Mouse (Mus musculus) forebrain, embryonic 14.5 days (tissue): Measurements from ENCODE around the gene Chrm4. TPM values are rescaled to one million over a fixed set of nuclear protein-coding genes. Genes with fewer than 3 reads are reported as not detected.
A peak's percentile ranks its signal among the peaks of the same experiment; 100 is the strongest.

ENCODE experiments used
- ATAC-seq: fragments of 200-750 bp; cut with Nextera tagmentation; 2 replicates; pipeline ENCODE4 v1.8.0; 2017; ENCODE audit warnings: mild to moderate bottlenecking, moderate library complexity
- DNase-seq: peaks from one replicate; pipeline ENCODE4 v3.0.0-alpha.2; 2015; ENCODE audit warnings: low spot score
- H3K27ac ChIP-seq: fragments of 300-500 bp; sonication (generic); 2 replicates; pipeline ENCODE4 v1.5.1; 2014; ENCODE audit warnings: low read depth, mild to moderate bottlenecking, control low read depth, low read length, moderate library complexity
- H3K27me3 ChIP-seq: fragments of 300-500 bp; sonication (generic); replicated peaks from 2 replicates; pipeline ENCODE4 v1.6.1; 2014; ENCODE audit warnings: low read length, control low read depth, mixed read lengths; ENCODE audit not compliant: control insufficient read depth, insufficient read depth
- H3K36me3 ChIP-seq: fragments of 300-500 bp; sonication (generic); 2 replicates; pipeline ENCODE4 v1.6.1; 2014; ENCODE audit warnings: low read length, control low read depth; ENCODE audit not compliant: control insufficient read depth, insufficient read depth
- H3K4me1 ChIP-seq: fragments of 300-500 bp; sonication (generic); 2 replicates; pipeline ENCODE4 v1.6.1; 2014; ENCODE audit warnings: antibody characterized with exemption, low read length, control low read depth; ENCODE audit not compliant: control insufficient read depth, insufficient read depth
- H3K4me2 ChIP-seq: fragments of 300-500 bp; sonication (generic); 2 replicates; pipeline ENCODE4 v1.6.1; 2014; ENCODE audit warnings: mild to moderate bottlenecking, control low read depth, low read length
- H3K4me3 ChIP-seq: fragments of 300-500 bp; sonication (generic); 2 replicates; pipeline ENCODE4 v1.5.1; 2014; ENCODE audit warnings: low read depth, low read length, control low read depth
- H3K9ac ChIP-seq: fragments of 300-500 bp; sonication (generic); 2 replicates; pipeline ENCODE4 v1.6.1; 2014; ENCODE audit warnings: mild to moderate bottlenecking, low read length, control low read depth, moderate library complexity
- H3K9me3 ChIP-seq: fragments of 300-500 bp; sonication (generic); replicated peaks from 2 replicates; pipeline ENCODE4 v1.6.1; 2016; ENCODE audit warnings: low read length, control low read depth, mixed read lengths; ENCODE audit not compliant: control insufficient read depth
- WGBS: fragments of 180-500 bp; shearing (Covaris S2); extraction: QIAGEN DNeasy Blood & Tissue Kit; methylation state at CpG from one replicate; pipeline ENCODE4 v1.1.7; 2014; 5-methylcytosine and 5-hydroxymethylcytosine counted together
- polyA plus RNA-seq: library from polyadenylated mRNA; unstranded; fragments of >200 nt; fragmentation: Nextera tagmentation; extraction: Ambion mirVana; gene quantifications from 2 replicates; pipeline ENCODE4 v1.2.1, GENCODE M21; 2014

Gene Chrm4
- polyA plus RNA-seq, 1 experiment from 2014 or later = 0.83 TPM

DNA sequence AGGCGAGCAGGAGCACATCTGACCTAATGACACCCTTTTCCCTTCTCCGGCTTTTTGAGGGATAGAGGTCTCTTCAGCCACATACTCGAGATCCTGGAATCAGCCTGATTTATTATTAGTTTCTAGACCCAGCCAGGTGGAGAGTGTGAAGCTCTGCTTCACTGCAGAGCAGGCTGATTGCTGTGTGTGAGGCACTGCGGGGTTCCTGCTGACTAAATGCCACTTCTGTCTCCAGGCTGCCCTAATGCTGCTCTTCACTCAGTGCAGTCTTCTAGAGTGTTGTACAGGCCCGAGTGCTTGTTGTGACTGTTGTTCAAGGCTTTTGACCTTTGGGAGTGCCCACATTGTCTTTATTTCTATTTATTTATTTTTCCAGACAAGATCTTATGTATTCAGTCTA is 24.7 kb upstream of the Chrm4 start:
- ATAC-seq (no peak), DNase-seq (no peak)
- Histone ChIP-seq H3K36me3 (peaks cover 21% of the 10 kb centered on the region), H3K9ac (no peak overlapping the region), H3K4me3 (no peak overlapping the region), H3K4me1 (peaks cover 13% of the 10 kb centered on the region; the same call in 1 of the 2 replicates), H3K27me3 (no peaks in the 10 kb centered on the region), H3K4me2 (no peak overlapping the region), H3K9me3 (no peaks in the 10 kb centered on the region), H3K27ac (no peak overlapping the region)
- WGBS = 74% methylated on average over 5 of the region's 5 CpGs

DNA sequence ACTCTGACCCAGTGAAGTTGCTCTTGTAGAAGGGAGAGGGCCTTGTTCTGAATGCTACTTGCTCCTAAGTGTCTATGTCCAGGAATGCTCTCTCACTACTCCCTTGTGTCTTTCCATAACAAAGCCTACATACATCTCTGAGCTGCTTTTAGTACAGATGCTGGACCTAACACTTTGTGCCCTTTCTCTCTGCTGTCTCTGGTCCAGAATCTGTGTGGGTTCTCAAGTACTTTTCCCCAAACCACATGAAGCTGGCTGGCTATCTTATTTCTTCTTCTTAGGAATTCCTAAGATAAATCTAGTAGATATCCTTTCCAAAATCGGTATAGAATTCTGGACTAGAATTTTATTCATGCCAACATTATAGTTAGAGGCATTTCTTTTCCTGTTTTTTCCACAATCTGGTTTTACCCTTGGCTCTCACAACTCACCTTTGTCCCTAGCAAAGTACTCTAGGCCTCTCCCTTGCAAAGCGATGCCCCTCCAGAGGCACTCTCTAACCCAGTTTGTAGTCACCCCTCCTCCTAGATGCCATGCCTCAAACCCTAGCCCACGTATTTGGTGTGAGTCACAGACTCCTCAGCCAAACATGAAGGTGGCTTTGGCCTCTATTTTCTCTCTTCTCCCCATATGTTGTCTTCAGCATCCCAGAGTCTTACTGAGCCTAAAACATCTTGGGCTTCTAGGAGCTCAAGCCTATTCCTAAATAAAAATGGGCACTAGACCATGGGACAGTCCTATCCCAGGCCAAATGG is 23.7 kb upstream of the Chrm4 start:
- H3K9me3 ChIP-seq = no peaks in the 10 kb centered on the region
- no peak overlapping the region for H3K27ac ChIP-seq
- peaks cover 23% of the 10 kb centered on the region for H3K36me3 ChIP-seq
- peaks cover 13% of the 10 kb centered on the region; the same call in 1 of the 2 replicates for H3K4me1 ChIP-seq
- DNase-seq = no peak
- H3K4me2 ChIP-seq = no peak overlapping the region
- no peak for ATAC-seq
- 91% methylated on average over 3 of the region's 3 CpGs for WGBS
- no peaks in the 10 kb centered on the region for H3K27me3 ChIP-seq
- H3K4me3 ChIP-seq = no peak overlapping the region
- H3K9ac ChIP-seq = no peak overlapping the region

DNA sequence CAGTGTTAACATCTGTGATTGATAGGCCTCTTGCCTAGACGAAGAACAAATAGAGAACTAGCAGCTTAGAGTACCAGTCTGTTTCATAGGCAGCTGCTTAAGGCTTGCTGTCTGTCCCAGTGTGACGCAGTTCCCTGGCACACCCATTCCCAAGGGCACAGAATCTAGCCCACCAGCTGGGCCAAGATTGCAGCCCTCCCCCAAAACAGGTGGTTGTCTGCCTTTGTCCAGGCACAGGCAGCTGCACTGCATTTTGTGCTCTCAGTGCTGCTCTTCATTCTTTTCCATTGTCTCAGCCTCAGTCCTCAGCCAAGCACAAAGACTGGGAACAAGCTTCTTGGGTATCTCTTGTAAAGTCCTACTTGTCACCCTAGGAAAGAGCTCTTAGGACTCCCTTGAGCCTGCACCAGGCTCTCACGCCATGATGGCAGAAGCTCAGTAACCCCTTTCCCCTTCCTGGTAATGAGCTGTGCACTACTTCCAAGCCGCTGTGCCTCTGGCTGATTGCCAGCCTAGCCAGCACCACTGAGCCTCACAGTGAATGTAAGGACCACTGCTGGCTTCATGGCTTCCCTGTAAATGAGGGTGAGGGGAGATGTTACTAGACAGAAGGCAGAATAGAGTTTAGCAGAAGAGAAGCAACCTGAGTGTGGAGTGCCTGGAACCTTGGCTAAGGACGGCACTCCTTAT is 22.3 kb upstream of the Chrm4 start:
- ATAC-seq (peak; percentile 94), DNase-seq (peak; percentile 81)
- H3K4me2 ChIP-seq = no peak overlapping the region
- no peaks in the 10 kb centered on the region for H3K27me3 ChIP-seq
- peaks cover 13% of the 10 kb centered on the region; the same call in 1 of the 2 replicates for H3K4me1 ChIP-seq
- H3K27ac ChIP-seq = peak overlapping the region; percentile 79
- WGBS = 36% methylated on average over 5 of the region's 5 CpGs
- H3K9ac ChIP-seq = no peak overlapping the region
- no peaks in the 10 kb centered on the region for H3K9me3 ChIP-seq
- H3K4me3 ChIP-seq = no peak overlapping the region
- H3K36me3 ChIP-seq = peaks cover 29% of the 10 kb centered on the region

DNA sequence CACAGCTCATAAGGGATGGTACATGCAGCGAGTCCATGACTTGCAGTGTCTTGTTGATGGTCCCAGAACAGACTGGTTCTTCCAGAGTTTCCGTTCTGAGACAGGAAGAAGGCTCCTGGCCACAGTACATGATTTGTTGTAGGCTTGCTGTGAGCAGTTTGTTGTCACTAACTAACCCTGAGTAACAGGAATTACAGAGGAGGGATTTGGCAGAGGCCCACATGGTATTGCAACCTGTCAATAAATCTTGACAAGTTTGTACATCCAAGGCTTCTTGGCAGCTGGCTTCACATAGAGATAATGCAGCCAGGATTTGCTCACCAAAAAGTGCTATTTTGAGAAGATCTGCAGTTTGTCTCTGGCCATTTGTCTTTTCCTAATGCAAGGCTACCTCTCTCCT is 20.9 kb upstream of the Chrm4 start:
- Histone ChIP-seq H3K27ac (no peak overlapping the region), H3K27me3 (no peaks in the 10 kb centered on the region), H3K36me3 (peaks cover 34% of the 10 kb centered on the region), H3K4me2 (no peak overlapping the region), H3K4me3 (no peak overlapping the region), H3K9ac (no peak overlapping the region), H3K4me1 (peaks cover 13% of the 10 kb centered on the region; the same call in 1 of the 2 replicates), H3K9me3 (no peaks in the 10 kb centered on the region)
- ATAC-seq (no peak), DNase-seq (no peak)
- WGBS = 91% methylated on average over 2 of the region's 2 CpGs

DNA sequence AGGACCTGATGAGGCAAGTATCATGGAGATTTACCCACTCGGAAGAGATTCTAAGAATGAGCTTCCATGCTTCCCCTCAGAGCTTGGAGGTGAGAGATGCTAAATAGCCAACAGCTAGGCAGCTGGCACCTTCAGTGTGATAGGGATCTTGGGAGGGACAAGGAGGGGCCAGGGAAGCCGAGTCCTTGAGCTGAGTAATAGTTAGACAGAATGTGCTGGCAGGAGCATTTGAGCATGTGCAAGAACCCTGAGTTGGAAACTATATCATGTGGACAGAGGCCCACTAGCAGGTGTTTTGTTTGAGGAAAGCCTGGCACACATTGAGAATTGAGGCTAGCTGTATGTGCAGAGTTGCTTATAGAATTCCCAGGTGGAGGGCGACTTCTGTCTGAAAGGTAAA is 14.4 kb upstream of the Chrm4 start:
- DNase-seq (no peak), ATAC-seq (no peak)
- no peaks in the 10 kb centered on the region for H3K4me1 ChIP-seq
- H3K27ac ChIP-seq = no peak overlapping the region
- H3K36me3 ChIP-seq = peaks cover 79% of the 10 kb centered on the region
- H3K4me2 ChIP-seq = no peak overlapping the region
- H3K9me3 ChIP-seq = no peaks in the 10 kb centered on the region
- H3K9ac ChIP-seq = no peak overlapping the region
- no peaks in the 10 kb centered on the region for H3K27me3 ChIP-seq
- no peak overlapping the region for H3K4me3 ChIP-seq
- WGBS = 89% methylated on average over 3 of the region's 3 CpGs

DNA sequence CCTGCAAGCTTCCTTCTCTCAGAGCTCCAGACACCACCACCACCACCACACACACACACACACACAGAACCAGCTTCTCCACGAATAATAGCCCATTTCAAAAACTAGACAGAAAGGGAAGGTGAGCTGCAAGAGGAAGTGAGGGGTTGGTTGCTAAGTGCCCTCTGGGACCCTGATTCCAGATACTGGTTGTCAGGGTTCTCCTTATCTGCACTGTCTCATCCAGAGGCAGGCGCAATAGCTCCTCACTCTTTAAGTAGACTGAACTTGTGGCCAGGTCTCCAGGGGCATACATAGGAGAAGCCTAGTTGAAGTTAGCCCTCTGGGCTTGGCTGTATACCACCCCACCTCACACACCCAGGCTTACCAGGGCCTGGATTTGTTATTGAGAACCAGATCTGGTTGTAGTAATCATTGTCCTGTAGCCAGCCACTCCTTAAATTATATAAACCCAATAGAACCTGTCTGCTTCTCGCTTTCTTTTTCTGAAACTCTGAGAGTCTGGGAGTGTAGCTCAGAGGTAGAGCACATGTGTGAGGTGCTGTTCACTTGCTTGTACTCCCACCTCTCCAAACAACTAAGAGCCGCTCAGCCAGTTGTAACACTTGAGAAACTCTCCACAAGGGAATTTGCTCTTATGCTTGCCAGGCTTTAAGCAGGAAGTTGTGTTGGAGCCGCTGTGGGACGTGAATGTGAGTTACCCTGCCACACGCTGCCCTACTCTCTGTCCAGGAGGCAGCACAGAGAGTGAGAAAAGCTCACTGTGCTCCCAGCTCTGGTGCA is 13.5 kb upstream of the Chrm4 start:
- ATAC-seq = no peak
- Histone ChIP-seq H3K27me3 (no peaks in the 10 kb centered on the region), H3K9ac (no peak overlapping the region), H3K4me3 (no peak overlapping the region), H3K9me3 (no peaks in the 10 kb centered on the region), H3K27ac (no peak overlapping the region), H3K4me1 (no peaks in the 10 kb centered on the region), H3K36me3 (peaks cover 85% of the 10 kb centered on the region), H3K4me2 (no peak overlapping the region)
- no peak for DNase-seq
- 83% methylated on average over 7 of the region's 7 CpGs for WGBS

DNA sequence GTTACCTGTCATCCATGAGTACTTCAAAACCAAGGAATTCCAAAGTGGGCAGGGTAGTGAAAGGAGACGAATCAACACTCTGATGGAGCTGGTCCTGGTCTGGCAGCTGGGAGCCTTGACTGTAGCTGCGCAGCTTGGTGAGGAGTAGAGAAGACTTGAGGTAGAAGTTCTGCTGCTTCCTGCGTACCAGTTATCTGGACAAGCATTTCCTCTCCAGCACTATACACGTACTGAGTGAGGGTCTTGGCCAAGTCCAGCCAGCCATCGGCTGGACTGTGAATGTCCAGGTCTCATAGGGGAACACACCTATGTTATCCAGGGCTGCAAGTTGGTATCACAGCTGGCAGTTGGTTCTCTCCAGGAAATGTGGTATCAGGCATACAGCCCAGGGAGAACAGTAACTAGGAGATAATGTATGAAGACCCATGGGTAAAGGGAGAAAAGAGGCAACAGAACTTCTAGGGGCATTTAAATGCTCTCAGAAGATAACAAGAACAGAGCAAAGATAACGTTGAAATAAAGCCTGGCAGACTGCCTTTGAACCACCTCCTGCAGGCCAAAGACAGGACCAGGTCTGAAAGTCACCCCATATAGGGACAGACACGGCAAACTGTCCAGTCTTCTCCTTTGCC is 10.6 kb upstream of the Chrm4 start:
- ATAC-seq (no peak), DNase-seq (no peak)
- Histone ChIP-seq H3K4me2 (no peak overlapping the region), H3K9me3 (no peaks in the 10 kb centered on the region), H3K27ac (no peak overlapping the region), H3K4me3 (no peak overlapping the region), H3K27me3 (peaks cover 12% of the 10 kb centered on the region), H3K36me3 (peaks cover 67% of the 10 kb centered on the region), H3K9ac (no peak overlapping the region), H3K4me1 (peaks cover 3% of the 10 kb centered on the region; the same call in 1 of the 2 replicates)
- 92% methylated on average over 7 of the region's 7 CpGs for WGBS

DNA sequence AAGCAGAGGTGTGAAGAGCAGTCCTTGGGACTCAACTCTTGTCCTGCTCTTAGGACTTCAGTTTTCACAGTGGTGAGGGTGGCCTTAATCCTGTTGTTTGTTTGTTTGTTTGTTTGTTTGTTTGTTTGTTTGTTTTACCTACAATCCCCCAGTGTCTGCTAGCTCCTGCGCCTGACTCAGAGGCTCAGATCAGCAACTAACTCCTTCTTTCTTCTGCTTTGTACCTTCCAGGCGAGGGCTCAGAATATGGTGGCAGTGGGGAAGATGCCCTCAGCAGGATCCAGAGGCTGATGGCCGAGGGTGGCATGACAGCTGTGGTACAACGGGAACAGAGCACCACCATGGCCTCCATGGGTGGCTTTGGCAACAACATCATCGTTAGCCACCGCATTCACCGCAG is 10.0 kb upstream of the Chrm4 start:
- no peak overlapping the region for H3K4me2 ChIP-seq
- 84% methylated on average over 7 of the region's 7 CpGs for WGBS
- peaks cover 5% of the 10 kb centered on the region; the same call in 1 of the 2 replicates for H3K4me1 ChIP-seq
- H3K9ac ChIP-seq = no peak overlapping the region
- peaks cover 13% of the 10 kb centered on the region for H3K27me3 ChIP-seq
- H3K9me3 ChIP-seq = no peaks in the 10 kb centered on the region
- ATAC-seq = no peak
- DNase-seq = no peak
- H3K27ac ChIP-seq = no peak overlapping the region
- no peak overlapping the region for H3K4me3 ChIP-seq
- H3K36me3 ChIP-seq = peaks cover 61% of the 10 kb centered on the region
